Mouse (Mus musculus): ENCODE data around the gene Cnp.

Cnp gene

GRCm38 (mm10) chr11:100618761-100619484 is 44.2 kb downstream of the Cnp start, which contains the start of gene Nkiras2:
Nkiras2 (plus strand) TSS chr11:100619244.
- DNase-seq (ENCODE audit: low read depth in 2 of 2, low spot score in 2 of 2): peak; percentile 45 to 65

- peak; percentile 89 to 90 for DNase-seq (ENCODE audit: low read depth in 2 of 2, low spot score in 2 of 2)
Measured at GRCm38 (mm10) chr11:100619485-100619975, 44.8 kb downstream of the Cnp start.

- DNase-seq (ENCODE audit: low read depth in 2 of 2, low spot score in 2 of 2): peak; percentile 70 to 74
Measured at GRCm38 (mm10) chr11:100619982-100620381, 45.3 kb downstream of the Cnp start, which contains the start of gene Dnajc7. Dnajc7 (minus strand) TSS chr11:100620168.

- peak; percentile 94 to 95 for DNase-seq (ENCODE audit: low read depth in 2 of 2, low spot score in 2 of 2)
Measured at GRCm38 (mm10) chr11:100622714-100623113, 48.0 kb downstream of the Cnp start.

- no peak for DNase-seq (ENCODE audit: low read depth in 2 of 2, low spot score in 2 of 2)
Measured at GRCm38 (mm10) chr11:100623867-100624266, 49.2 kb downstream of the Cnp start.

GRCm38 (mm10) chr11:100625754-100626700 is 51.3 kb downstream of the Cnp start:
- no peak for DNase-seq (ENCODE audit: low read depth in 2 of 2, low spot score in 2 of 2)

- peak; percentile 59 to 78 for DNase-seq (ENCODE audit: low read depth in 2 of 2, low spot score in 2 of 2)
Measured at GRCm38 (mm10) chr11:100626701-100627195, 52.0 kb downstream of the Cnp start.

GRCm38 (mm10) chr11:100628056-100628455 is 53.4 kb downstream of the Cnp start:
- no peak for DNase-seq (ENCODE audit: low read depth in 2 of 2, low spot score in 2 of 2)

- no peak for DNase-seq (ENCODE audit: low read depth in 2 of 2, low spot score in 2 of 2)
Measured at GRCm38 (mm10) chr11:100628862-100629352, 54.2 kb downstream of the Cnp start.

- DNase-seq (ENCODE audit: low read depth in 2 of 2, low spot score in 2 of 2): no peak
Measured at GRCm38 (mm10) chr11:100634530-100634929, 59.8 kb downstream of the Cnp start.

GRCm38 (mm10) chr11:100640159-100640906 is 65.6 kb downstream of the Cnp start:
- DNase-seq (ENCODE audit: low read depth in 2 of 2, low spot score in 2 of 2): no peak
